Mouse (Mus musculus) liver, embryonic 12.5 days (tissue): ENCODE data around the gene Kcnh7. TPM values are rescaled to one million over a fixed set of nuclear protein-coding genes. Genes with fewer than 3 reads are reported as not detected.
"Not testable (repeated sequence)": the region's sequence is repeated elsewhere in the genome, so short reads cannot be mapped to it uniquely, and the experiment has no call there.

ENCODE experiments used
- ATAC-seq: fragments of 200-750 bp; cut with Nextera tagmentation; 2 replicates; pipeline ENCODE4 v1.8.0; 2017; ENCODE audit warnings: moderate number of reproducible peaks, mild to moderate bottlenecking, moderate library complexity
- H3K27ac ChIP-seq: fragments of 300-500 bp; sonication (generic); 2 replicates; pipeline ENCODE4 v1.5.1; 2016; ENCODE audit warnings: mild to moderate bottlenecking
- H3K27me3 ChIP-seq: fragments of 300-500 bp; sonication (generic); replicated peaks from 2 replicates; pipeline ENCODE4 v1.6.1; 2016; ENCODE audit warnings: mild to moderate bottlenecking, moderate library complexity
- H3K36me3 ChIP-seq: fragments of 300-500 bp; sonication (generic); 2 replicates; pipeline ENCODE4 v1.6.1; 2016; ENCODE audit warnings: mild to moderate bottlenecking, moderate library complexity
- H3K4me1 ChIP-seq: fragments of 300-500 bp; sonication (generic); 2 replicates; pipeline ENCODE4 v1.6.1; 2016
- H3K4me2 ChIP-seq: fragments of 300-500 bp; sonication (generic); 2 replicates; pipeline ENCODE4 v1.6.1; 2016; ENCODE audit warnings: mild to moderate bottlenecking, moderate library complexity
- H3K4me3 ChIP-seq: fragments of 300-500 bp; sonication (generic); 2 replicates; pipeline ENCODE4 v1.5.1; 2016; ENCODE audit warnings: mild to moderate bottlenecking, moderate library complexity
- H3K9ac ChIP-seq: fragments of 300-500 bp; sonication (generic); 2 replicates; pipeline ENCODE4 v1.6.1; 2016; ENCODE audit warnings: mild to moderate bottlenecking, moderate library complexity
- H3K9me3 ChIP-seq: fragments of 300-500 bp; sonication (generic); replicated peaks from 2 replicates; pipeline ENCODE4 v1.6.1; 2016; ENCODE audit warnings: mild to moderate bottlenecking, moderate library complexity
- WGBS: fragments of 180-500 bp; shearing (Covaris S2); methylation state at CpG from one replicate; pipeline ENCODE4 v1.1.7; 2016; ENCODE audit not compliant: insufficient replicate concordance; 5-methylcytosine and 5-hydroxymethylcytosine counted together
- polyA plus RNA-seq: library from polyadenylated mRNA; unstranded; fragments of >200 nt; fragmentation: Nextera tagmentation; extraction: Ambion mirVana; gene quantifications from 2 replicates; pipeline ENCODE4 v1.2.1, GENCODE M21; 2016

The Kcnh7 gene
- polyA plus RNA-seq, 1 experiment from 2014 or later, result 0.08 TPM

- no peak overlapping the region for H3K27ac ChIP-seq
- no peaks in the 10 kb centered on the region for H3K9me3 ChIP-seq
- H3K27me3 ChIP-seq, result no peaks in the 10 kb centered on the region
- WGBS, result 56% methylated on average over 2 of the region's 2 CpGs
- no peaks in the 10 kb centered on the region for H3K36me3 ChIP-seq
- H3K9ac ChIP-seq, result no peak overlapping the region
- no peaks in the 10 kb centered on the region for H3K4me1 ChIP-seq
- ATAC-seq, result no peak
- no peak overlapping the region for H3K4me2 ChIP-seq
- no peak overlapping the region for H3K4me3 ChIP-seq
Observed at GRCm38 (mm10) chr2:62784460-62785038, 399.5 kb downstream of the Kcnh7 start.

GRCm38 (mm10) chr2:62746256-62746655, 437.8 kb downstream of the Kcnh7 start:
- WGBS, result 55% methylated on average over 2 of the region's 2 CpGs
- H3K36me3 ChIP-seq, result no peaks in the 10 kb centered on the region
- no peaks in the 10 kb centered on the region for H3K27me3 ChIP-seq
- H3K9ac ChIP-seq, result no peak overlapping the region
- no peaks in the 10 kb centered on the region for H3K4me1 ChIP-seq
- no peak overlapping the region for H3K4me2 ChIP-seq
- H3K4me3 ChIP-seq, result no peak overlapping the region
- ATAC-seq, result no peak
- no peaks in the 10 kb centered on the region for H3K9me3 ChIP-seq
- H3K27ac ChIP-seq, result no peak overlapping the region

GRCm38 (mm10) chr2:62743098-62743497, 441.0 kb downstream of the Kcnh7 start:
- Histone ChIP-seq H3K27ac (no peak overlapping the region), H3K9ac (no peak overlapping the region), H3K4me1 (no peaks in the 10 kb centered on the region), H3K36me3 (no peaks in the 10 kb centered on the region), H3K4me3 (no peak overlapping the region), H3K27me3 (no peaks in the 10 kb centered on the region), H3K4me2 (no peak overlapping the region), H3K9me3 (no peaks in the 10 kb centered on the region)
- 50% methylated on average over 2 of the region's 2 CpGs for WGBS
- ATAC-seq, result no peak

- Histone ChIP-seq H3K4me3 (no peak overlapping the region), H3K4me1 (no peaks in the 10 kb centered on the region), H3K9ac (no peak overlapping the region), H3K36me3 (no peaks in the 10 kb centered on the region), H3K4me2 (no peak overlapping the region), H3K9me3 (no peaks in the 10 kb centered on the region), H3K27me3 (no peaks in the 10 kb centered on the region), H3K27ac (no peak overlapping the region)
- 48% methylated on average over 1 of the region's 1 CpGs for WGBS
- no peak for ATAC-seq
Observed at GRCm38 (mm10) chr2:62730671-62731070, 453.4 kb downstream of the Kcnh7 start.

GRCm38 (mm10) chr2:62727732-62728131, 456.4 kb downstream of the Kcnh7 start:
- ATAC-seq, result no peak

GRCm38 (mm10) chr2:62725946-62726345, 458.1 kb downstream of the Kcnh7 start:
- H3K4me1 ChIP-seq, result no peaks in the 10 kb centered on the region
- no peaks in the 10 kb centered on the region for H3K9me3 ChIP-seq
- H3K4me3 ChIP-seq, result no peak overlapping the region
- H3K9ac ChIP-seq, result no peak overlapping the region
- WGBS, result 27% methylated on average over 1 of the region's 1 CpGs
- no peaks in the 10 kb centered on the region for H3K36me3 ChIP-seq
- no peaks in the 10 kb centered on the region for H3K27me3 ChIP-seq
- no peak overlapping the region for H3K4me2 ChIP-seq
- ATAC-seq, result no peak
- H3K27ac ChIP-seq, result no peak overlapping the region

More at GRCm38 (mm10) chr2:62727732-62728131, 456.4 kb downstream of the Kcnh7 start:
- no peaks in the 10 kb centered on the region for H3K4me1 ChIP-seq
- no peaks in the 10 kb centered on the region for H3K27me3 ChIP-seq
- no peaks in the 10 kb centered on the region for H3K9me3 ChIP-seq
- no peak overlapping the region for H3K27ac ChIP-seq
- 73% methylated on average over 2 of the region's 2 CpGs for WGBS
- H3K36me3 ChIP-seq, result no peaks in the 10 kb centered on the region
- H3K4me3 ChIP-seq, result no peak overlapping the region
- no peak overlapping the region for H3K4me2 ChIP-seq
- H3K9ac ChIP-seq, result no peak overlapping the region

GRCm38 (mm10) chr2:62718411-62718810, 465.7 kb downstream of the Kcnh7 start:
- H3K4me2 ChIP-seq, result no peak overlapping the region
- no peaks in the 10 kb centered on the region for H3K9me3 ChIP-seq
- no peaks in the 10 kb centered on the region for H3K4me1 ChIP-seq
- no peak for ATAC-seq
- no peak overlapping the region for H3K27ac ChIP-seq
- no peaks in the 10 kb centered on the region for H3K27me3 ChIP-seq
- no peaks in the 10 kb centered on the region for H3K36me3 ChIP-seq
- H3K9ac ChIP-seq, result no peak overlapping the region
- 21% methylated on average over 1 of the region's 1 CpGs for WGBS
- no peak overlapping the region for H3K4me3 ChIP-seq

- Histone ChIP-seq H3K9me3 (no peaks in the 10 kb centered on the region), H3K36me3 (no peaks in the 10 kb centered on the region), H3K4me2 (no peak overlapping the region), H3K4me3 (no peak overlapping the region), H3K27ac (no peak overlapping the region), H3K4me1 (no peaks in the 10 kb centered on the region), H3K27me3 (no peaks in the 10 kb centered on the region), H3K9ac (no peak overlapping the region)
- no peak for ATAC-seq
- WGBS, result 66% methylated on average over 6 of the region's 6 CpGs
Observed at GRCm38 (mm10) chr2:62717270-62717669, 466.8 kb downstream of the Kcnh7 start.

GRCm38 (mm10) chr2:62715260-62715659, 468.8 kb downstream of the Kcnh7 start:
- Histone ChIP-seq H3K4me2 (no peak overlapping the region), H3K9me3 (no peaks in the 10 kb centered on the region), H3K27me3 (no peaks in the 10 kb centered on the region), H3K9ac (no peak overlapping the region), H3K36me3 (no peaks in the 10 kb centered on the region), H3K4me1 (no peaks in the 10 kb centered on the region), H3K4me3 (no peak overlapping the region), H3K27ac (no peak overlapping the region)
- ATAC-seq, result no peak
- WGBS, result 58% methylated on average over 4 of the region's 4 CpGs

GRCm38 (mm10) chr2:62714362-62714761, 469.7 kb downstream of the Kcnh7 start:
- H3K9ac ChIP-seq, H3K4me2 ChIP-seq, H3K4me1 ChIP-seq, H3K9me3 ChIP-seq, H3K27ac ChIP-seq, H3K4me3 ChIP-seq, H3K36me3 ChIP-seq, H3K27me3 ChIP-seq, ATAC-seq: not testable (repeated sequence)
- WGBS, result 78% methylated on average over 4 of the region's 4 CpGs

GRCm38 (mm10) chr2:62709633-62710032, 474.5 kb downstream of the Kcnh7 start:
- H3K9ac ChIP-seq, result no peak overlapping the region
- no peaks in the 10 kb centered on the region for H3K4me1 ChIP-seq
- H3K27ac ChIP-seq, result no peak overlapping the region
- no peaks in the 10 kb centered on the region for H3K27me3 ChIP-seq
- no peaks in the 10 kb centered on the region for H3K36me3 ChIP-seq
- H3K4me2 ChIP-seq, result no peak overlapping the region
- no peak overlapping the region for H3K4me3 ChIP-seq
- no peak for ATAC-seq
- WGBS, result 42% methylated on average over 1 of the region's 1 CpGs
- H3K9me3 ChIP-seq, result no peaks in the 10 kb centered on the region

- Histone ChIP-seq H3K27me3 (no peaks in the 10 kb centered on the region), H3K9me3 (no peaks in the 10 kb centered on the region), H3K9ac (no peak overlapping the region), H3K4me1 (no peaks in the 10 kb centered on the region), H3K4me3 (no peak overlapping the region), H3K4me2 (no peak overlapping the region), H3K27ac (no peak overlapping the region), H3K36me3 (no peaks in the 10 kb centered on the region)
- 57% methylated on average over 3 of the region's 3 CpGs for WGBS
- no peak for ATAC-seq
Observed at GRCm38 (mm10) chr2:62706313-62706712, 477.8 kb downstream of the Kcnh7 start.

GRCm38 (mm10) chr2:62685934-62686333, 498.2 kb downstream of the Kcnh7 start:
- WGBS, result 70% methylated on average over 6 of the region's 6 CpGs
- H3K9ac ChIP-seq, result no peak overlapping the region
- ATAC-seq, result no peak

More at GRCm38 (mm10) chr2:62685934-62686333, 498.2 kb downstream of the Kcnh7 start:
- Histone ChIP-seq H3K4me3 (no peak overlapping the region), H3K9me3 (no peaks in the 10 kb centered on the region), H3K27ac (no peak overlapping the region), H3K36me3 (no peaks in the 10 kb centered on the region), H3K4me1 (no peaks in the 10 kb centered on the region), H3K27me3 (no peaks in the 10 kb centered on the region), H3K4me2 (no peak overlapping the region)
